Mouse (Mus musculus) T-helper 17 cell (primary cell): ENCODE measurements around the gene Nuak2.
"Not testable (repeated sequence)": the region's sequence is repeated elsewhere in the genome, so short reads cannot be mapped to it uniquely, and the experiment has no call there.

ENCODE experiments used
- in situ Hi-C, 2 experiments: fragments of 300-600 bp; cut with MboI, MseI; formaldehyde crosslinking; loops; 1 replicate in 1 of 2; 2 replicates in 1 of 2; pipeline ENCODE4 v1.15.1; 2025; ENCODE audit warnings: high pct_unique_total_duplicates in 2 of 2

Gene Nuak2

GRCm38 (mm10) chr1:132349049-132349448, 33.1 kb downstream of the Nuak2 start:
- in situ Hi-C loops, result not testable (repeated sequence)

- in situ Hi-C loops, result not testable (repeated sequence)
Measured at GRCm38 (mm10) chr1:132349601-132350000, 33.7 kb downstream of the Nuak2 start.

GRCm38 (mm10) chr1:132351058-132351457, 35.1 kb downstream of the Nuak2 start:
- in situ Hi-C loops, result loop anchor here in 1 of 2 experiments (5.0 to 10.0 kb wide), 2 partner anchors 39 to 116 kb away; no protein-coding TSS in a partner anchor

- in situ Hi-C loops, result loop anchor here in 1 of 2 experiments (5.0 to 10.0 kb wide), 2 partner anchors 41 to 119 kb away; no protein-coding TSS in a partner anchor
Measured at GRCm38 (mm10) chr1:132353389-132353788, 37.5 kb downstream of the Nuak2 start.

- in situ Hi-C loops, result loop anchor here in 1 of 2 experiments (5.0 to 10.0 kb wide), 2 partner anchors 42 to 119 kb away; no protein-coding TSS in a partner anchor
Measured at GRCm38 (mm10) chr1:132354234-132354633, 38.3 kb downstream of the Nuak2 start.

GRCm38 (mm10) chr1:132355162-132355601, 39.3 kb downstream of the Nuak2 start:
- in situ Hi-C loops, result loop anchor here (5.0 to 10.0 kb wide), 2 partner anchors 43 to 120 kb away; no protein-coding TSS in a partner anchor

- in situ Hi-C loops, result loop anchor here (5.0 to 10.0 kb wide), 2 partner anchors 44 to 121 kb away; no protein-coding TSS in a partner anchor
Measured at GRCm38 (mm10) chr1:132355841-132356242, 39.9 kb downstream of the Nuak2 start.

- in situ Hi-C loops, result loop anchor here (5.0 to 10.0 kb wide), 2 partner anchors 45 to 122 kb away; no protein-coding TSS in a partner anchor
Measured at GRCm38 (mm10) chr1:132356841-132357240, 40.9 kb downstream of the Nuak2 start.

GRCm38 (mm10) chr1:132361959-132362358, 46.0 kb downstream of the Nuak2 start:
- in situ Hi-C loops, result loop anchor here in 1 of 2 experiments (5.0 kb wide), 2 partner anchors 190 to 230 kb away; no protein-coding TSS in a partner anchor

- in situ Hi-C loops, result loop anchor here in 1 of 2 experiments (5.0 kb wide), 2 partner anchors 192 to 228 kb away; no protein-coding TSS in a partner anchor
Measured at GRCm38 (mm10) chr1:132364388-132364787, 48.5 kb downstream of the Nuak2 start.

- in situ Hi-C loops, result loop anchor here in 1 of 2 experiments (5.0 kb wide), 2 partner anchors 193 to 227 kb away; no protein-coding TSS in a partner anchor
Measured at GRCm38 (mm10) chr1:132364896-132365557, 49.1 kb downstream of the Nuak2 start.

- in situ Hi-C loops, result no loop called here
Measured at GRCm38 (mm10) chr1:132365645-132366044, 49.7 kb downstream of the Nuak2 start.

- in situ Hi-C loops, result no loop called here
Measured at GRCm38 (mm10) chr1:132366235-132366634, 50.3 kb downstream of the Nuak2 start.

GRCm38 (mm10) chr1:132366937-132367336, 51.0 kb downstream of the Nuak2 start:
- in situ Hi-C loops, result no loop called here

GRCm38 (mm10) chr1:132367692-132368506, 52.0 kb downstream of the Nuak2 start:
- in situ Hi-C loops, result no loop called here

- in situ Hi-C loops, result no loop called here
Measured at GRCm38 (mm10) chr1:132370681-132371173, 54.8 kb downstream of the Nuak2 start.

GRCm38 (mm10) chr1:132371298-132372081, 55.6 kb downstream of the Nuak2 start:
- in situ Hi-C loops, result no loop called here

GRCm38 (mm10) chr1:132372354-132372753, 56.4 kb downstream of the Nuak2 start:
- in situ Hi-C loops, result no loop called here

GRCm38 (mm10) chr1:132372896-132373534, 57.1 kb downstream of the Nuak2 start:
- in situ Hi-C loops, result no loop called here

GRCm38 (mm10) chr1:132374140-132374872, 58.4 kb downstream of the Nuak2 start:
- in situ Hi-C loops, result no loop called here
